Mouse (Mus musculus): ENCODE data around the gene Cnnm2. TPM values are rescaled to one million over a fixed set of nuclear protein-coding genes. Genes with fewer than 3 reads are reported as not detected.

Cnnm2 gene
- polyA plus RNA-seq, 1 experiment: 7.4 TPM

DNA sequence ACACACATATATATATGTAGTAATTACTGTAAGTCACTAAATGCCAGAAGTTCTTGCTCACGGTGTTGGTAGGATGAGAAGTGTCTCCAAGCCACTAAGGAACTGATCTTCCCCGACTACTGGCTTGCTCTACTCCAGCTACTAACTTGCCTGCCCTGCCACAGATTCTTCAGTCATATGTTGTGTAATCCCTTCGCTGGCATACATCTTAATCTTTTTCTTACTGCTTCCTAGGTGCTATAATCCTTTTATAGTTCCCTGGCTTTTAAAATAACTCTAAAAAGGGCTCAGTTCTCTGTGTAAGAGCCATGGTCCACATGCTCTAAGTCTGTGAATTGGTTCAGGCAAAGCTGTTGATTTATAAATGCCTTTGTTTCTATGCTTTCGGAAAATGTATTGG, 24.2 kb downstream of the Cnnm2 start:
- no peak overlapping the region for H3K27ac ChIP-seq (ENCODE audit: control insufficient read depth, insufficient read depth, low read length)
- WGBS: 96% methylated on average over 4 of the region's 4 CpGs
- no peaks in the 10 kb centered on the region for H3K4me1 ChIP-seq (replicated peaks; ENCODE audit: control insufficient read depth, insufficient read depth, low read length)
- DNase-seq: no peak
- TF ChIP-seq POLR2A (IDR thresholded peaks at IDR 0.05; ENCODE audit: control insufficient read depth, extremely low read depth, insufficient read depth, low read length, poor library complexity) (no peak), CTCF (IDR thresholded peaks at IDR 0.05; ENCODE audit: borderline replicate concordance, control insufficient read depth, extremely low read depth, insufficient read depth, low read length, poor library complexity) (no peak)
- no peak overlapping the region for H3K4me3 ChIP-seq (ENCODE audit: control insufficient read depth, insufficient read depth, low read length)
- no peaks in the 10 kb centered on the region for H3K36me3 ChIP-seq (ENCODE audit: control insufficient read depth, insufficient read depth, low read length)
- H3K27me3 ChIP-seq (ENCODE audit: control insufficient read depth, insufficient read depth, low read length): no peaks in the 10 kb centered on the region

DNA sequence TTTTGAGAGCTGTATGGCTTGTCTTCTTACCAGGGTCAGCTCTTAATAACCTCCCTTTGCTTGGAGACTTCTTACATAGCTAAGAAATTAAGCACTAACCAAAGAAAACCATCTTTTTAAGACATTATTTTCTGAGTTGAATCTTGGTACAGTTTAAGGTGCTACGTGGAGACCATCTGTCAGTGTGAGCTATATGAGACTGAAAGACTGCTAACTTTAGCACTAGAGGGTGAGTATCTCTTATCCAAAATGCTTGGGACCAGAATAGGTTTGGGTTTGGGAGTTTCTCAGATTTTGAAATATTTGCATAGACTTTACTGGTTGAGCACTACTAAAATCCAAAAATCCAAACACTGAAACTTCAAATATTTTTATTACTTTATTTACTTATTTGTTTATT, 28.4 kb downstream of the Cnnm2 start:
- Histone ChIP-seq H3K4me3 (ENCODE audit: control insufficient read depth, insufficient read depth, low read length) (no peak overlapping the region), H3K27me3 (ENCODE audit: control insufficient read depth, insufficient read depth, low read length) (no peaks in the 10 kb centered on the region), H3K4me1 (replicated peaks; ENCODE audit: control insufficient read depth, insufficient read depth, low read length) (no peaks in the 10 kb centered on the region), H3K27ac (ENCODE audit: control insufficient read depth, insufficient read depth, low read length) (no peak overlapping the region), H3K36me3 (ENCODE audit: control insufficient read depth, insufficient read depth, low read length) (no peaks in the 10 kb centered on the region)
- no peak for DNase-seq
- WGBS: 96% methylated on average over 1 of the region's 1 CpGs
- TF ChIP-seq POLR2A (IDR thresholded peaks at IDR 0.05; ENCODE audit: control insufficient read depth, extremely low read depth, insufficient read depth, low read length, poor library complexity) (no peak), CTCF (IDR thresholded peaks at IDR 0.05; ENCODE audit: borderline replicate concordance, control insufficient read depth, extremely low read depth, insufficient read depth, low read length, poor library complexity) (no peak)

DNA sequence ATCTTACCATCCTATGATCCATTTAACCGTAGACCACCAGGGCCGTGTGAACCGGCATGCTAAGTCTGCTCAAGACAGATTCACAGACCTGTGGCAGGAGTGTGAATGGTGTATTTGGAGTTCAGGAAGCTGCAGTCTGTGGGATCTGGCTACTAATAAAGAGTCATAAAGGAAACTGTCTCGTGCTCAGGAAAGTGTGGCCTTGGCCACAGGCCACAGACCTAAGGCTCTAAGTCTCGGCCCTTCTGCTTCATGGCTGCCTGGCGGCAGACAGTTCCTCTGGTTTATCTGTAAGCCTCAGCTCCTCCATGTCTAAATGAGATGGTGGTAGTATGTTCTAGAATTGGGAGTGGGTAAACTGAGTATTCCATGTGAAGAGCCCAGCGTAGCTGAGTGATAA, 30.0 kb downstream of the Cnnm2 start:
- no peak for TF ChIP-seq POLR2A (IDR thresholded peaks at IDR 0.05; ENCODE audit: control insufficient read depth, extremely low read depth, insufficient read depth, low read length, poor library complexity)
- TF ChIP-seq CTCF (IDR thresholded peaks at IDR 0.05; ENCODE audit: borderline replicate concordance, control insufficient read depth, extremely low read depth, insufficient read depth, low read length, poor library complexity): no peak
- Histone ChIP-seq H3K36me3 (ENCODE audit: control insufficient read depth, insufficient read depth, low read length) (no peaks in the 10 kb centered on the region), H3K4me3 (ENCODE audit: control insufficient read depth, insufficient read depth, low read length) (no peak overlapping the region), H3K27me3 (ENCODE audit: control insufficient read depth, insufficient read depth, low read length) (no peaks in the 10 kb centered on the region), H3K4me1 (replicated peaks; ENCODE audit: control insufficient read depth, insufficient read depth, low read length) (no peaks in the 10 kb centered on the region), H3K27ac (ENCODE audit: control insufficient read depth, insufficient read depth, low read length) (no peak overlapping the region)
- no peak for DNase-seq
- WGBS: 47% methylated on average over 7 of the region's 7 CpGs

DNA sequence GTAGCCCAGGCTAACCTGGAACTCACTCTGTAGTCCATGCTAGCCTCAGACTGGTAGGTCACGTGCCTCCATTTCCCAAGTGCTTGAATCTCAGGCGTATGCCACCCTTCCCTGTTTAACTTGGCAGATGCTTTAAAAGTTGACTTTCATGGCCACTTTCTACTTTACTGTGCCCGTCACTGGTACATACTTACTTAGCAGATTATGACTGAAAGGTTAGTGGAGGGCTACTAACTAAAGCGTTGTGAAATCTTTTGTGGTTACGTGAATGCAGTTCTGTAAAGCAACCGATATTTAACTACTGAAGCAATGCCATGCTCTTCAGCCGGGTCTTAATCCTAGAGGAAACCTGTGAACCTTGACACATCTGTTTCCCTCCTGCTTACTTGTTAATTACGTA, 30.5 kb downstream of the Cnnm2 start:
- H3K27me3 ChIP-seq (ENCODE audit: control insufficient read depth, insufficient read depth, low read length): no peaks in the 10 kb centered on the region
- WGBS: 91% methylated on average over 8 of the region's 8 CpGs
- no peak overlapping the region for H3K27ac ChIP-seq (ENCODE audit: control insufficient read depth, insufficient read depth, low read length)
- no peaks in the 10 kb centered on the region for H3K4me1 ChIP-seq (replicated peaks; ENCODE audit: control insufficient read depth, insufficient read depth, low read length)
- TF ChIP-seq CTCF (IDR thresholded peaks at IDR 0.05; ENCODE audit: borderline replicate concordance, control insufficient read depth, extremely low read depth, insufficient read depth, low read length, poor library complexity) (no peak), POLR2A (IDR thresholded peaks at IDR 0.05; ENCODE audit: control insufficient read depth, extremely low read depth, insufficient read depth, low read length, poor library complexity) (no peak)
- no peaks in the 10 kb centered on the region for H3K36me3 ChIP-seq (ENCODE audit: control insufficient read depth, insufficient read depth, low read length)
- no peak overlapping the region for H3K4me3 ChIP-seq (ENCODE audit: control insufficient read depth, insufficient read depth, low read length)
- no peak for DNase-seq

DNA sequence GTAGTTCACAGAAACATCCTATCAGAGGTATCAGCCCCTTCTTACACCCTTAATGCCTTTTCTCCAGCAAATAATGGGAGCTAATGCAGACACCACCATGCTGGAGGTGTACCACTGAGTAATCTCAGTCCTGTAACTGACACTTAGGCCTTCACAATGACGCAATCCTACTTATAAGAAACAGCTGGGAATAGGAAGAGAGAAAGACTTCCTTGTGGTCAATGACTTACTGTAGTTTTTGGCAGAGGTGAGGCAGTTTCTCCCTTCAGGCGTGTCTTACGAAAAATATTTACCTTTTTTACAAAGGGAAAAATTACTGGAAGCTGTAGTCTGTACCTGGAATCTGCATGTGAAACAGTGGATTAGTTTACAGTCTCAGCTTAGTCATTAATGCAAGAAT, 31.1 kb downstream of the Cnnm2 start:
- Histone ChIP-seq H3K4me1 (replicated peaks; ENCODE audit: control insufficient read depth, insufficient read depth, low read length) (no peaks in the 10 kb centered on the region), H3K4me3 (ENCODE audit: control insufficient read depth, insufficient read depth, low read length) (no peak overlapping the region), H3K27ac (ENCODE audit: control insufficient read depth, insufficient read depth, low read length) (no peak overlapping the region), H3K36me3 (ENCODE audit: control insufficient read depth, insufficient read depth, low read length) (no peaks in the 10 kb centered on the region), H3K27me3 (ENCODE audit: control insufficient read depth, insufficient read depth, low read length) (no peaks in the 10 kb centered on the region)
- DNase-seq: no peak
- 93% methylated on average over 3 of the region's 3 CpGs for WGBS
- no peak for TF ChIP-seq CTCF (IDR thresholded peaks at IDR 0.05; ENCODE audit: borderline replicate concordance, control insufficient read depth, extremely low read depth, insufficient read depth, low read length, poor library complexity)
- TF ChIP-seq POLR2A (IDR thresholded peaks at IDR 0.05; ENCODE audit: control insufficient read depth, extremely low read depth, insufficient read depth, low read length, poor library complexity): no peak

DNA sequence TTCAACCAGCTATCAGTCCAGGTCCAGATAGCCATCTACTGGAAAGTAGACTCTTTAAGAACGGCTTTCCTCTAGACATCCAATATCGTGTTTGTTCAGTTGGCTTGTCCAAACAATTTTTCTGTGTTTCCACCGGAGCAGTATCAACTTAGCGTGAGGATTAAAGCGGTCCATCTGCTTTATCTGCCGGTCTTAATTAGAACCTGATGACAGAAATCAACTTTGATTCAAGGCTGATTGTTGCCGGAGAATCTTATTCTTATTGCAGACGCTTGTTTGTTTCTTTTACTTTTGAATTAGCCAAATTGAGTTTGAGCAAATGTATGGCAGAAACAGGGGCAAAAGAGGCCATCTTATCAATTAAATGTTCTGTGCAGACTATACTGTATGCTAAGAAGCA, 32.8 kb downstream of the Cnnm2 start:
- DNase-seq: no peak
- Histone ChIP-seq H3K27ac (ENCODE audit: control insufficient read depth, insufficient read depth, low read length) (no peak overlapping the region), H3K4me3 (ENCODE audit: control insufficient read depth, insufficient read depth, low read length) (no peak overlapping the region), H3K4me1 (replicated peaks; ENCODE audit: control insufficient read depth, insufficient read depth, low read length) (no peaks in the 10 kb centered on the region), H3K36me3 (ENCODE audit: control insufficient read depth, insufficient read depth, low read length) (no peaks in the 10 kb centered on the region), H3K27me3 (ENCODE audit: control insufficient read depth, insufficient read depth, low read length) (no peaks in the 10 kb centered on the region)
- WGBS: 94% methylated on average over 8 of the region's 8 CpGs
- TF ChIP-seq POLR2A (IDR thresholded peaks at IDR 0.05; ENCODE audit: control insufficient read depth, extremely low read depth, insufficient read depth, low read length, poor library complexity) (no peak), CTCF (IDR thresholded peaks at IDR 0.05; ENCODE audit: borderline replicate concordance, control insufficient read depth, extremely low read depth, insufficient read depth, low read length, poor library complexity) (no peak)

DNA sequence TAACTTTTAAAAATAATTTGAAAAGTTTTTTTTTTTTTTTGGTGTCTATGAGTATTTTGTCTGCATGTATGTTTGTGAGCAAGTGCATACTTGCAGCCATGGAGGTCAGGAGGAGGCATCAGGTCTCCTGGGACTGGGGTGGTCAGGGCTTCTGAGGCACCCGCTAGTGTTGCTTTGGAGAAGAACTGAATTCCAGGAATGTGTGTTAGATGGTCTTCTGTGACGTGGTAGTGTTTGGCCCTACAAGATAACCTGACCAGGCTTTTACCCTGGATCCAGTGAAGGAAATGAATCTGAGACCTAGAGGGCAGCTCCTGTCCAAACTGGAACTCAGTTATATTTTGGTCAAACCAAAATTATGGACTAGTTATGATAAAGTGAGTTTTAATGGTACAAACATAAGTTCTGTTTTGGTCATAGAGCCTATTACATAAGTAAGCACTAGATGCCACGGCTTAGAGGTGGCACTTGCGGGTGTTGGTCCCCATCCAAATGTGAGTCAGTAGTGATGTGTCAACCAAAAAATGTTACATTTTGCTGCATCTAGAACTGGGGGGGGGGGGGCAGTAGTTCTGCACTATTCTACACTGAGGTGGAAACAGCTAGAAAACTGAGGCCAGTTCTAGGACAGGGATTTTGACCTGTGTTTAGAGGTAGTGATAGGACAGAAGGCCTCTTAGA, 38.6 kb downstream of the Cnnm2 start:
- TF ChIP-seq POLR2A (IDR thresholded peaks at IDR 0.05; ENCODE audit: control insufficient read depth, extremely low read depth, insufficient read depth, low read length, poor library complexity) (no peak), CTCF (IDR thresholded peaks at IDR 0.05; ENCODE audit: borderline replicate concordance, control insufficient read depth, extremely low read depth, insufficient read depth, low read length, poor library complexity) (no peak)
- no peaks in the 10 kb centered on the region for H3K4me1 ChIP-seq (replicated peaks; ENCODE audit: control insufficient read depth, insufficient read depth, low read length)
- H3K36me3 ChIP-seq (ENCODE audit: control insufficient read depth, insufficient read depth, low read length): no peaks in the 10 kb centered on the region
- no peak overlapping the region for H3K27ac ChIP-seq (ENCODE audit: control insufficient read depth, insufficient read depth, low read length)
- H3K4me3 ChIP-seq (ENCODE audit: control insufficient read depth, insufficient read depth, low read length): no peak overlapping the region
- 97% methylated on average over 4 of the region's 4 CpGs for WGBS
- DNase-seq: no peak
- no peaks in the 10 kb centered on the region for H3K27me3 ChIP-seq (ENCODE audit: control insufficient read depth, insufficient read depth, low read length)
